Comparison of ENCODE assay signal across 8 mouse cellular contexts in the genomic region with DNA sequence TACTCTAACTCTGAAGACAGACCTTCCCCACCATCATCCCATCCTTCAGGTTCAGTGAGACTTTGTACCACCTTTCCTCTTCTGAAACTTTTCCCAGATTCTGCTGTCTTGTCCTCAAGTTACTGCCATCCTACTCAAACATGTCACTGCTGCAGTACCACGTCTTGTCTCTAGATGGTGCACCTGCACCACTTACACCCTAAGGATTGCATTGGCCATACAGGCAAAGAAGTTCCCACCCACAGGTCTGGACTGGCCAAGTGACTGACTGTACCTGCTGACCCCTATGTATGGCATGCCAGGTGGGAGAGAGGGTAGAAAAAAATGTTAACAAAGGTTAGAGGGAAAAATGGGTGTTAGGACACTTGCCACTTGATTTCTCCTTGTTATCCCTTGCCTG. TPM values are rescaled to one million over a fixed set of nuclear protein-coding genes. Genes with fewer than 3 reads are reported as not detected.
DNase-seq lines count a peak whose midpoint lies in the region; ATAC-seq lines count a peak whose summit lies in the region.

No protein-coding gene starts in this region.

- DNase-seq in NIH3T3 (ENCODE audit: low read depth) = peak; percentile 89
- DNase-seq in cerebellum, adult 9-11 months = peak; percentile 79
- peak; percentile 68 to 78 for DNase-seq in frontal cortex, postnatal 10 days (ENCODE audit: low spot score in 2 of 2)
- peak; percentile 72 to 79 for DNase-seq in layer of hippocampus, postnatal 36 days
- DNase-seq in lung, postnatal 36 days = peak; percentile 94
- DNase-seq in retina, postnatal 7 days (ENCODE audit: low read depth, low spot score) = peak; percentile 78
- peak; percentile 85 for DNase-seq in thymus, postnatal 4 days

- no peak overlapping the region for H3K4me2 ChIP-seq in hindbrain, embryonic 16.5 days (ENCODE audit: low read length)

- H3K36me3 ChIP-seq in hindbrain, embryonic 16.5 days (ENCODE audit: control insufficient read depth, insufficient read depth, low read length) = peaks cover 27% of the 10 kb centered on the region

- H3K27ac ChIP-seq in hindbrain, embryonic 16.5 days (ENCODE audit: low read depth, low read length) = no peak overlapping the region

- no peaks in the 10 kb centered on the region for H3K27me3 ChIP-seq in hindbrain, embryonic 16.5 days (replicated peaks; ENCODE audit: control insufficient read depth, insufficient read depth, low read length)

- ATAC-seq in hindbrain, embryonic 16.5 days = peak; percentile 77

- WGBS in hindbrain, embryonic 16.5 days = 0% methylated on average over 1 of the region's 1 CpGs

- H3K9ac ChIP-seq in hindbrain, embryonic 16.5 days (ENCODE audit: low read depth, low read length) = no peak overlapping the region

- H3K4me3 ChIP-seq in hindbrain, embryonic 16.5 days (ENCODE audit: low read length) = no peak overlapping the region

- no peaks in the 10 kb centered on the region for H3K4me1 ChIP-seq in hindbrain, embryonic 16.5 days (ENCODE audit: control insufficient read depth, insufficient read depth, low read depth, low read length)

- H3K9me3 ChIP-seq in hindbrain, embryonic 16.5 days (ENCODE audit: control insufficient read depth, low read length) = no peaks in the 10 kb centered on the region

RNA-seq across cellular contexts. Expression of a gene that starts 10.2 kb away (rescaled TPM):
- 86.1 and 91.0 TPM in 2 replicates for polyA plus RNA-seq in hindbrain, embryonic 16.5 days (2015; fragmentation: Nextera tagmentation; extraction: Ambion mirVana)
- 10 to 100 TPM; 90.6 to 95.8 TPM for total RNA-seq in layer of hippocampus, postnatal 36 days (2021)

RNA-seq across cellular contexts. Expression of a gene that starts 19.6 kb away (rescaled TPM):
- 11.3 and 12.3 TPM in 2 replicates for polyA plus RNA-seq in hindbrain, embryonic 16.5 days (2015; fragmentation: Nextera tagmentation; extraction: Ambion mirVana)
- total RNA-seq in layer of hippocampus, postnatal 36 days (2021) = 10 to 100 TPM; 64.9 to 80.7 TPM

RNA-seq across cellular contexts. Expression of a gene that starts 49.1 kb away (rescaled TPM):
- polyA plus RNA-seq in hindbrain, embryonic 16.5 days (2015; fragmentation: Nextera tagmentation; extraction: Ambion mirVana) = not detected in 2 replicates
- not detected for total RNA-seq in layer of hippocampus, postnatal 36 days (2021)
